Mouse (Mus musculus) midbrain, embryonic 14.5 days (tissue): ENCODE measurements around the gene Ldlrad1. TPM values are rescaled to one million over a fixed set of nuclear protein-coding genes. Genes with fewer than 3 reads are reported as not detected.

Experiments
- ATAC-seq: fragments of 200-750 bp; cut with Nextera tagmentation; 2 replicates; pipeline ENCODE4 v1.8.0; 2017; ENCODE audit warnings: moderate number of reproducible peaks, moderate library complexity; ENCODE audit not compliant: low FRiP score, low TSS enrichment
- DNase-seq: peaks from one replicate; pipeline ENCODE4 v3.0.0-alpha.2; 2015
- H3K27ac ChIP-seq: fragments of 300-500 bp; sonication (generic); replicated peaks from 2 replicates; pipeline ENCODE4 v1.5.1; 2014; ENCODE audit warnings: mild to moderate bottlenecking, low read depth, low read length, moderate library complexity
- H3K27me3 ChIP-seq: fragments of 300-500 bp; sonication (generic); 2 replicates; pipeline ENCODE4 v1.6.1; 2014; ENCODE audit warnings: low read length, control low read depth, mixed read lengths; ENCODE audit not compliant: control insufficient read depth, insufficient read depth
- H3K36me3 ChIP-seq: fragments of 300-500 bp; sonication (generic); 2 replicates; pipeline ENCODE4 v1.6.1; 2014; ENCODE audit warnings: low read length, control low read depth; ENCODE audit not compliant: control insufficient read depth, insufficient read depth
- H3K4me1 ChIP-seq: fragments of 300-500 bp; sonication (generic); 2 replicates; pipeline ENCODE4 v1.6.1; 2014; ENCODE audit warnings: mild to moderate bottlenecking, antibody characterized with exemption, low read length, control low read depth; ENCODE audit not compliant: control insufficient read depth, insufficient read depth
- H3K4me2 ChIP-seq: fragments of 300-500 bp; sonication (generic); 2 replicates; pipeline ENCODE4 v1.6.1; 2014; ENCODE audit warnings: mild to moderate bottlenecking, low read length, moderate library complexity
- H3K4me3 ChIP-seq: fragments of 300-500 bp; sonication (generic); replicated peaks from 2 replicates; pipeline ENCODE4 v1.5.1; 2014; ENCODE audit warnings: low read depth, low read length
- H3K9ac ChIP-seq: fragments of 300-500 bp; sonication (generic); replicated peaks from 2 replicates; pipeline ENCODE4 v1.6.1; 2014; ENCODE audit warnings: mild to moderate bottlenecking, low read length, moderate library complexity
- H3K9me3 ChIP-seq: fragments of 300-500 bp; sonication (generic); 2 replicates; pipeline ENCODE4 v1.6.1; 2016; ENCODE audit warnings: low read length, control low read depth, mixed read lengths; ENCODE audit not compliant: control insufficient read depth
- WGBS: fragments of 180-500 bp; shearing (Covaris S2); extraction: QIAGEN DNeasy Blood & Tissue Kit; methylation state at CpG from one replicate; pipeline ENCODE4 v1.1.7; 2014; 5-methylcytosine and 5-hydroxymethylcytosine counted together
- polyA plus RNA-seq: library from polyadenylated mRNA; unstranded; fragments of >200 nt; fragmentation: Nextera tagmentation; extraction: Ambion mirVana; gene quantifications from 2 replicates; pipeline ENCODE4 v1.2.1, GENCODE M21; 2014

Gene Ldlrad1
- polyA plus RNA-seq, 1 experiment from 2014 or later = not detected

DNA sequence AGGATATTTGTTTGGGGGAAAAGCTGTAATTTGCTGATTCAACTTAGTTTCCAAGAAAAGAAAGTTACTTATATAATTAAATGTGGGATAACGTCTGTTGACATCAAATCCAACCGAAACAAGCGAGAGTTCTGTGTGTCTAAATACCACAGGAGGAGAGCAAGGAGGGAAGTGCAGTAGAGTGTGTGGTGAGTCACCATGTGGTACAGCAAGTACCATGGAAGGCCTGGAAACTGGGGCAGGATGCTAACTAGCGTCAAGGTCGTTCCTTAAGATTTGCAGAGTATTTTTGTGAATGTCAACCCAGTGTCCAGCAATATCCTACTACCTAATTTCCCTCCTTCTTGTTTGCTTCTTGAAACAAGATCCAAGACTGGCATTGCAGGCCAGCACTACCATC is 10.9 kb upstream of the Ldlrad1 start:
- Histone ChIP-seq H3K27ac (no peak overlapping the region), H3K9me3 (no peaks in the 10 kb centered on the region), H3K4me3 (no peak overlapping the region), H3K36me3 (peaks cover 88% of the 10 kb centered on the region), H3K4me2 (no peak overlapping the region), H3K27me3 (no peaks in the 10 kb centered on the region), H3K9ac (no peak overlapping the region), H3K4me1 (no peaks in the 10 kb centered on the region)
- ATAC-seq = no peak
- 96% methylated on average over 5 of the region's 5 CpGs for WGBS
- no peak for DNase-seq

DNA sequence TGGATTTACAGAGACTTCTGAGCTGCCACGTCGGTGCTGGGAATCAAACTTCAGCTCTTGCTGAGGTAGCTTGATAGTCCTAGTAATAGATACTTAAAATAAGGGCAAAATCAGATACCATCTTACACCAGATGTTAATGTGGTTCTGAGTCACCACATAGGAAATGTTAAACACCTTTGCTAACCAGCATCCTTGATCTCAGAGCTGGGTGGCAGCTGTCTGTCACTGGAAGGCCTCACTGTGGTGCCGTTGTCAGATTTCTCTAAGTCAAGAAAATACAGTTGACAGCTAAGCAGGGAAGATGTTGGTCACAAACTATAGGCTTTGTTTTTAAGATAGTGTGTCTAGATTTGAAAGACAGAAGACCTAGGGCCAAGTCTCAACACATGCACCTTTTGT is 7.2 kb upstream of the Ldlrad1 start:
- H3K9ac ChIP-seq = no peak overlapping the region
- H3K4me2 ChIP-seq = no peak overlapping the region
- DNase-seq (no peak), ATAC-seq (no peak)
- no peaks in the 10 kb centered on the region for H3K4me1 ChIP-seq
- H3K4me3 ChIP-seq = no peak overlapping the region
- WGBS = 95% methylated on average over 3 of the region's 3 CpGs
- no peak overlapping the region for H3K27ac ChIP-seq
- peaks cover 90% of the 10 kb centered on the region for H3K36me3 ChIP-seq
- H3K9me3 ChIP-seq = no peaks in the 10 kb centered on the region
- H3K27me3 ChIP-seq = no peaks in the 10 kb centered on the region

DNA sequence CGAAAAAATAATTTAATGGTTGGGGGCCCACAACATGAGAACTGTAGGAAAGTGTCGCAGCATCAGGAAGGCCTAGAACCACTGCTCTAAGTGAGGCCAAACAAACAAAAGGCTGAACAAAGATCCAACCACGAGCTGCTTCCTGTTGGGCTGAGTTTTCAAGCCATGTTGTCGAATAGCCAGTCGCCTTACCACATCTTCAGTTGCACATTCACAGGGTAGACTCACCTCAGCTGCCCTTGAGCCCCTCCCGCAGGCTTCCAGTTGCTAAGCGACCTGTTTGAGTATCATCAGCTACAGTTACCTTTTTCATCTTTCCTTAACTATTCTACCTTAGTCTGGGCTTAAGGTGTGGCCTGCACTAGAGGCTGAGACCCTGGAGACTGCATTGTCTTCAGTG is 6.0 kb upstream of the Ldlrad1 start:
- Histone ChIP-seq H3K36me3 (peaks cover 89% of the 10 kb centered on the region), H3K27me3 (no peaks in the 10 kb centered on the region), H3K4me3 (no peak overlapping the region), H3K4me1 (no peaks in the 10 kb centered on the region), H3K27ac (no peak overlapping the region), H3K9ac (no peak overlapping the region), H3K4me2 (no peak overlapping the region), H3K9me3 (no peaks in the 10 kb centered on the region)
- no peak for DNase-seq
- WGBS = 95% methylated on average over 7 of the region's 7 CpGs
- ATAC-seq = no peak

DNA sequence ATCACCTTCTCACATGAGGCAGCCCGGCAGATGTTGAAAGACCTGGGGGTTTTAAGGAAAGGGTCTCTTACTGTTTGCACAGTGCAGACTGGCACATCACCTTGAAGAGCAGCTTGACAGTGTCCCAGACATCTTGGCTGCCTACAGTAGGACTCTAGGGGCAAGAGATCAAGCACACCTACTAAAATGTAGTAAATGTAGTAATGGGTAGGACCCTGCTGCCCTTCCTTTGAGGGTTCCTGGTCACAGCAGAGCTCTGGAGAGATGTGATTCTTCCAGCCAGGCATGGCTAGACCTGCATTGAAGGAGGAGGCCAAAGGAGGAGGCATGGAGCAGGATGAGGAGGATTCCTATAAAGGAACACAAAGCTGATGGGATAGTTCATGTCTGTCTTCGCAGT is 2.0 kb upstream of the Ldlrad1 start:
- no peak for DNase-seq
- Histone ChIP-seq H3K4me2 (no peak overlapping the region), H3K27ac (no peak overlapping the region), H3K9me3 (no peaks in the 10 kb centered on the region), H3K4me1 (no peaks in the 10 kb centered on the region), H3K27me3 (no peaks in the 10 kb centered on the region), H3K36me3 (peaks cover 60% of the 10 kb centered on the region), H3K4me3 (no peak overlapping the region), H3K9ac (no peak overlapping the region)
- WGBS = 99% methylated on average over 2 of the region's 2 CpGs
- ATAC-seq = no peak

DNA sequence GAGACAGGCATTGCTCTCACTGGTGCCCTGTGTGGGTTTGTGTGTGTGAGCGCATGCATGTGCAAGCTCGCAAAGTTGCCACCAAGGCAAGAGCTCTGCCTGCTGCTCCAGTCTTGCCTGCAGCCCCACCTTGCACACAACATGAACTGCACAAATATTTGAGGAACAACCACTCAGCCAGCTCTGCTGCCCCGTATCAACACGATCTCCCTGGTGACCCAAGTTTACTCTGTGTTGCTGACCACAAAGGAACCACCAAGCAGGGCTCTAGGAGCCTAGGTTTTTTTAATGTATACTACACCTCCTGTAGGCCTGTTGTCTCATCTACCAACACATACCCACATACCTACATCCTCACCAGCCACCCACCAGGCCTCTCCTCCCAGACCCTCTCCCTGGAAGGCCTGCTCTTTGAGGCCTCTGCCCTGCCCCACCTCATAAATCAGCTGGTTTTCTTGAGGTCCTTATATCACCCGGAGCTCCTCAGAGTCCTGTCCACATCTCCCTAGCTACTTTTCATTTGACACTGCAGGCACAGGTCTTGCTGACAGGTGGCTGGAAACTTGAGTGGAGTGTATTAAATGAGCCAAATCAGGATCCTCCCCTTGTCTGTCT is 1.6 kb downstream of the Ldlrad1 start:
- Histone ChIP-seq H3K4me3 (no peak overlapping the region), H3K9me3 (no peaks in the 10 kb centered on the region), H3K4me1 (no peaks in the 10 kb centered on the region), H3K36me3 (peaks cover 25% of the 10 kb centered on the region), H3K4me2 (no peak overlapping the region), H3K9ac (no peak overlapping the region), H3K27me3 (no peaks in the 10 kb centered on the region), H3K27ac (no peak overlapping the region)
- no peak for DNase-seq
- 79% methylated on average over 5 of the region's 5 CpGs for WGBS
- no peak for ATAC-seq

- H3K4me1 ChIP-seq = no peaks in the 10 kb centered on the region
- H3K4me3 ChIP-seq = no peak overlapping the region
- no peak overlapping the region for H3K9ac ChIP-seq
- no peaks in the 10 kb centered on the region for H3K27me3 ChIP-seq
- H3K9me3 ChIP-seq = no peaks in the 10 kb centered on the region
- whole genome bisulfite sequencing = 83% methylated on average over 4 of the region's 4 CpGs
- peaks cover 18% of the 10 kb centered on the region for H3K36me3 ChIP-seq
- no peak overlapping the region for H3K27ac ChIP-seq
- no peak overlapping the region for H3K4me2 ChIP-seq
- ATAC-seq = no peak
- DNase-seq = no peak
Measured at GRCm38 (mm10) chr4:107211465-107211864, 2.5 kb downstream of the Ldlrad1 start.

DNA sequence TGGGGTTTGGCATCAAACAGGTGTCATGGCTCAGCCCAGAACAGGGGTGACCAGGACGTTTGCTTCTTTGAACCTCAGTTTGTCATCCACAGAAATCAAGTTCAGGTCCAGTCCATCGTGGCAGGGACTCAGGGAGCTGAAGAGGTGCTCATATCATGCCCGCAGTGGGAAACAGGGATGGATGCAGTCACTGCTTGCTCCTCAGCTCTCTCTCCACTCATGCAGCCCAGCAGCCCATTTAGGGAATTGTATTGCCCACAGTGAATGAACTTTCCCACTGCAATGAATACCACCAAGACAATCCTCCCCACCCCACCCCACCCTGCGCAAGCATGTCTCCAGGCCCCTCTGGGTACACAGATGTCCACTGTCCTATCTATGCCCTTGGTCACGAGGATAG is 3.0 kb downstream of the Ldlrad1 start:
- no peak for DNase-seq
- ATAC-seq = no peak
- H3K27me3 ChIP-seq = no peaks in the 10 kb centered on the region
- no peak overlapping the region for H3K4me3 ChIP-seq
- H3K36me3 ChIP-seq = peaks cover 15% of the 10 kb centered on the region
- H3K4me1 ChIP-seq = no peaks in the 10 kb centered on the region
- no peaks in the 10 kb centered on the region for H3K9me3 ChIP-seq
- no peak overlapping the region for H3K27ac ChIP-seq
- 85% methylated on average over 5 of the region's 5 CpGs for WGBS
- H3K4me2 ChIP-seq = no peak overlapping the region
- no peak overlapping the region for H3K9ac ChIP-seq

- no peak for DNase-seq
- H3K27ac ChIP-seq = no peak overlapping the region
- H3K4me1 ChIP-seq = no peaks in the 10 kb centered on the region
- no peak for ATAC-seq
- no peak overlapping the region for H3K4me2 ChIP-seq
- WGBS = 85% methylated on average over 12 of the region's 12 CpGs
- peaks cover 8% of the 10 kb centered on the region; the same call in 1 of the 2 replicates for H3K36me3 ChIP-seq
- no peak overlapping the region for H3K9ac ChIP-seq
- H3K27me3 ChIP-seq = no peaks in the 10 kb centered on the region
- no peak overlapping the region for H3K4me3 ChIP-seq
- H3K9me3 ChIP-seq = no peaks in the 10 kb centered on the region
Measured at GRCm38 (mm10) chr4:107213279-107214011, 4.5 kb downstream of the Ldlrad1 start.

DNA sequence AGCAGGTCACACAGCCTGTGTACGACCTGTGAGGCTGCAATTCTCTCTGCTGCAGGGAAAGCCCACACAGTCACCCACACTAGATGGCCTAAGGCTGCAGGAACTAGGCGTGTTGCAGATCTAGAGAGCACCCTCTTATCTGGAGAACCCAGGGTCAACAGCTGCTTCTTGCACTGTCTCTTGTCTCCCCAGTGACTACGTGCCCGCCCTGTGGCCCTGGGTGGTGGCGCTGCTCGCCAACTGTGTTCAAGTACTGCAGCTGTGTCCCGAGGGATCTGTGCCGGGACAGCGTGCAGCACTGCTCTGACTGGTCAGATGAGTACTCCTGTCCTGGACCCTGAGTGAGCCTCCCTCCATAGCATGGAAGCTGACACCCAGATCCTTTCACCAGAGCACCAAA is 8.6 kb downstream of the Ldlrad1 start:
- no peak overlapping the region for H3K4me3 ChIP-seq
- WGBS = 88% methylated on average over 9 of the region's 9 CpGs
- DNase-seq (no peak), ATAC-seq (no peak)
- H3K4me1 ChIP-seq = no peaks in the 10 kb centered on the region
- H3K9me3 ChIP-seq = no peaks in the 10 kb centered on the region
- no peaks in the 10 kb centered on the region for H3K27me3 ChIP-seq
- no peak overlapping the region for H3K4me2 ChIP-seq
- no peaks in the 10 kb centered on the region for H3K36me3 ChIP-seq
- H3K9ac ChIP-seq = no peak overlapping the region
- H3K27ac ChIP-seq = no peak overlapping the region
